Mouse (Mus musculus): Measurements from ENCODE around the gene Asb2. TPM values are rescaled to one million over a fixed set of nuclear protein-coding genes. Genes with fewer than 3 reads are reported as not detected.

Asb2 gene
- polyA plus RNA-seq, 1 experiment, result 1.2 TPM

GRCm38 (mm10) chr12:103292366-103292765 lies 63.4 kb downstream of the Asb2 start:
- no peak for TF ChIP-seq POLR2A (IDR thresholded peaks at IDR 0.05; ENCODE audit: borderline replicate concordance, extremely low read depth, insufficient read depth, insufficient read length, poor library complexity, severe bottlenecking)
- no peak for TF ChIP-seq CTCF (IDR thresholded peaks at IDR 0.05; ENCODE audit: borderline replicate concordance, extremely low read depth, insufficient read depth, insufficient read length)
- DNase-seq (ENCODE audit: low read depth), result no peak

- peak; percentile 34 for DNase-seq (ENCODE audit: low read depth)
- no peak for TF ChIP-seq POLR2A (IDR thresholded peaks at IDR 0.05; ENCODE audit: borderline replicate concordance, extremely low read depth, insufficient read depth, insufficient read length, poor library complexity, severe bottlenecking)
Measured at GRCm38 (mm10) chr12:103287276-103287675, 68.5 kb downstream of the Asb2 start.

DNA sequence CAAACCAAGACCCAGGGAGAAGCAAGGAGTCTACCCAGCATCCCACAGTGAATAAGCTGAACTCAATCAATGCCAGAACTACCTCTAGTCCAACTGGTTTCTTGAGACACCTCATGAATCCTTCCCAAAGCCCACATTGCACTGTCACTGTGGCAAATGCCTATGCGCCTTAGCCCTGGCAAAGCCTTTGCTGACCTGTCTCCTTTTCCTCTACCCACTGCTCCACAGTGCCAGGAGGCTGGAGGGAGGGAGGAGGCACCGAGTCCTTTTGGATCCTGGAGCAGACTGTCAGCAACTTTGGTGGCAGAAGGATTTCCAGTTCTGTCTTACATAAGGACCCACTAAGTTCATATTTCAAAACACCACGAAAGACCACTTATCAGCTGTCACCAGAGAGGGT lies 72.4 kb downstream of the Asb2 start:
- TF ChIP-seq CTCF (IDR thresholded peaks at IDR 0.05; ENCODE audit: borderline replicate concordance, extremely low read depth, insufficient read depth, insufficient read length) (no peak), POLR2A (IDR thresholded peaks at IDR 0.05; ENCODE audit: borderline replicate concordance, extremely low read depth, insufficient read depth, insufficient read length, poor library complexity, severe bottlenecking) (no peak)

DNA sequence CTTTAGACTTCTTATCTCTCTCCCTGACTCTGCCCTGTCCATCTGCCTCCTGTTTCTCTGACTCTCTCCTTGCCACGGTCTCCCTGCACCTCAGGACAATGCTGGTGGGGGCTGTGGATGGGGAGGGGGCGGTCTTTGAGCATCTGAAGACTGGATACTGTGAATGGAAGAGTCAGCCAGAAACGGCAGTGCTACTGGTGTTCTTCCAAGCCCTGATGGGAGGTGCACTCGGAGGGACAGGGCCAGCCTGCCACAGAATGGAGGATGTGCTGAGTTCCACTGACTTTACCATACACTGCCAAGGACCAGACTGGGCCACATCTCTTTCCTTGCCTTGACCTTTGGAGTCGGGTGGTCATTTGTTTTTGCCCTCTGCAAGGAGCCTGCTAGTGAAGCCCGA lies 72.9 kb downstream of the Asb2 start:
- TF ChIP-seq POLR2A (IDR thresholded peaks at IDR 0.05; ENCODE audit: borderline replicate concordance, extremely low read depth, insufficient read depth, insufficient read length, poor library complexity, severe bottlenecking) (no peak), CTCF (IDR thresholded peaks at IDR 0.05; ENCODE audit: borderline replicate concordance, extremely low read depth, insufficient read depth, insufficient read length) (no peak)
- DNase-seq (ENCODE audit: low read depth), result no peak

More for the DNA sequence above, 72.4 kb downstream of the Asb2 start:
- no peak for DNase-seq (ENCODE audit: low read depth)

DNA sequence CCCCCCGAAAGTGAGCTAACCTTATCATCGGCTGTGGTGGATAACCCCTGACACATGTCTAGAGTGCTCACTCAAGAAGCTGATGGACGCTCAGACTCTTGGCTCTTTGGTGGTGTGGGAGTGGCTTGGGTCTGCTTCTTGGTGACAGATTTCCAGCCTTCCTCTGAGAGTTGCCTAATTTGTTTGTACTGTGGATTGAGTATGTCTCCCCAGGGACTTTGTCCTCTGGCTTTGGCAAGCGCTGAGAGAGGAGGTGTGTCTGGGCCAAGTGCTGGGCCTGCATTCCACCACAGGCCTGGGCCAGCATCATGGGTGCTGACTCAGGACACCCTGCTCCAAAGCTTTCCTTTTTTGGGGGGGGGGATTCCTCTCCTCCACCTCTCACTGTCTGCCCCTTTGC lies 73.9 kb downstream of the Asb2 start:
- DNase-seq (ENCODE audit: low read depth), result no peak
- TF ChIP-seq POLR2A (IDR thresholded peaks at IDR 0.05; ENCODE audit: borderline replicate concordance, extremely low read depth, insufficient read depth, insufficient read length, poor library complexity, severe bottlenecking), result no peak
- no peak for TF ChIP-seq CTCF (IDR thresholded peaks at IDR 0.05; ENCODE audit: borderline replicate concordance, extremely low read depth, insufficient read depth, insufficient read length)

GRCm38 (mm10) chr12:103281491-103281890 lies 74.3 kb downstream of the Asb2 start:
- DNase-seq (ENCODE audit: low read depth), result no peak
- TF ChIP-seq POLR2A (IDR thresholded peaks at IDR 0.05; ENCODE audit: borderline replicate concordance, extremely low read depth, insufficient read depth, insufficient read length, poor library complexity, severe bottlenecking) (no peak), CTCF (IDR thresholded peaks at IDR 0.05; ENCODE audit: borderline replicate concordance, extremely low read depth, insufficient read depth, insufficient read length) (no peak)

GRCm38 (mm10) chr12:103276422-103276821 lies 79.4 kb downstream of the Asb2 start:
- TF ChIP-seq CTCF (IDR thresholded peaks at IDR 0.05; ENCODE audit: borderline replicate concordance, extremely low read depth, insufficient read depth, insufficient read length), result no peak
- DNase-seq (ENCODE audit: low read depth), result no peak

GRCm38 (mm10) chr12:103273732-103274131 lies 82.1 kb downstream of the Asb2 start:
- TF ChIP-seq CTCF (IDR thresholded peaks at IDR 0.05; ENCODE audit: borderline replicate concordance, extremely low read depth, insufficient read depth, insufficient read length) (no peak), POLR2A (IDR thresholded peaks at IDR 0.05; ENCODE audit: borderline replicate concordance, extremely low read depth, insufficient read depth, insufficient read length, poor library complexity, severe bottlenecking) (no peak)
- DNase-seq (ENCODE audit: low read depth), result no peak

- DNase-seq (ENCODE audit: low read depth), result no peak
- TF ChIP-seq CTCF (IDR thresholded peaks at IDR 0.05; ENCODE audit: borderline replicate concordance, extremely low read depth, insufficient read depth, insufficient read length), result no peak
- TF ChIP-seq POLR2A (IDR thresholded peaks at IDR 0.05; ENCODE audit: borderline replicate concordance, extremely low read depth, insufficient read depth, insufficient read length, poor library complexity, severe bottlenecking), result no peak
Measured at GRCm38 (mm10) chr12:103273051-103273450, 82.8 kb downstream of the Asb2 start.

DNA sequence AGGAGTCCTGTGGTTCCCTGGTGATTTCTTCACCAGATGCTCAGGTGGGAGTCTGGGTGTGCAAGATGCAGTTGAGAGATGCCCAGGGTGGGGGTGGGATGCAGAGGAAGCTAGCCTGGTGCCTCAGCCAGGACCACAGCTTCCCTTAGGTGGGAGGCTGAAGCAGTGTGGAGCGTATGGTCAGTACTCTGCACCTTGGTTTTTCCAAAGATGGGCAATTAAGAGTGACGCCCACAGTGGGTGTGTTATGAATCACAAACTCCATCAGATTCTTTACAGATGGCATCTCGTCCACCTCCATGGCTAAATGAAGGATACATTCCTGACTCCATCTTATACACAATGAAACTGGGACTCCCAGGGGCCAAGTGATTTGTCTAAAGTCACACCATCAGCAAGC lies 83.6 kb downstream of the Asb2 start:
- no peak for DNase-seq (ENCODE audit: low read depth)
- no peak for TF ChIP-seq POLR2A (IDR thresholded peaks at IDR 0.05; ENCODE audit: borderline replicate concordance, extremely low read depth, insufficient read depth, insufficient read length, poor library complexity, severe bottlenecking)
- TF ChIP-seq CTCF (IDR thresholded peaks at IDR 0.05; ENCODE audit: borderline replicate concordance, extremely low read depth, insufficient read depth, insufficient read length), result no peak

Other genes with a start within 250 kb of the Asb2 start
- gene Prima1, start 113.9 kb downstream of the Asb2 start, polyA plus RNA-seq (2012; rRNA removed), result 2.3 and 2.6 TPM in 2 replicates
- 12.3 and 16.0 TPM in 2 replicates for gene Fam181a, start 45.0 kb downstream of the Asb2 start, polyA plus RNA-seq (2012; rRNA removed)
- 17.7 and 18.0 TPM in 2 replicates for gene Otub2, start 32.7 kb upstream of the Asb2 start, polyA plus RNA-seq (2012; rRNA removed)
- gene 9330161L09Rik, start 51.8 kb upstream of the Asb2 start, polyA plus RNA-seq (2012; rRNA removed), result 2.1 and 3.6 TPM in 2 replicates
- gene Ddx24, start 69.8 kb upstream of the Asb2 start, polyA plus RNA-seq (2012; rRNA removed), result 65.2 and 82.8 TPM in 2 replicates
- gene Ifi27, start 78.2 kb upstream of the Asb2 start, polyA plus RNA-seq (2012; rRNA removed), result 10.6 and 11.2 TPM in 2 replicates
- 5.1 and 7.3 TPM in 2 replicates for gene Ifi27l2a, start 87.7 kb upstream of the Asb2 start, polyA plus RNA-seq (2012; rRNA removed)
- gene Ifi27l2b, start 101.2 kb upstream of the Asb2 start, polyA plus RNA-seq (2012; rRNA removed), result not detected in 2 replicates
- gene Ppp4r4, start 176.3 kb upstream of the Asb2 start, polyA plus RNA-seq (2012; rRNA removed), result 3.6 and 3.7 TPM in 2 replicates